Mouse (Mus musculus) liver, embryonic 13.5 days (tissue): Measurements from ENCODE around the gene Utrn. TPM values are rescaled to one million over a fixed set of nuclear protein-coding genes. Genes with fewer than 3 reads are reported as not detected.

Source experiments
- ATAC-seq: fragments of 200-750 bp; cut with Nextera tagmentation; 2 replicates; pipeline ENCODE4 v1.8.0; 2017; ENCODE audit warnings: low read depth, mild to moderate bottlenecking, moderate number of reproducible peaks, moderate library complexity
- DNase-seq: peaks from one replicate; pipeline ENCODE4 v3.0.0; 2022
- H3K27ac ChIP-seq: fragments of 300-500 bp; sonication (generic); 2 replicates; pipeline ENCODE4 v1.5.1; 2015; ENCODE audit warnings: moderate library complexity, mild to moderate bottlenecking, inconsistent platforms
- H3K27me3 ChIP-seq: fragments of 300-500 bp; sonication (generic); 2 replicates; pipeline ENCODE4 v1.6.1; 2015; ENCODE audit warnings: mild to moderate bottlenecking, inconsistent platforms
- H3K36me3 ChIP-seq: fragments of 300-500 bp; sonication (generic); 2 replicates; pipeline ENCODE4 v1.6.1; 2015; ENCODE audit warnings: mild to moderate bottlenecking, inconsistent platforms
- H3K4me1 ChIP-seq: fragments of 300-500 bp; sonication (generic); replicated peaks from 2 replicates; pipeline ENCODE4 v1.6.1; 2015; ENCODE audit warnings: inconsistent platforms
- H3K4me2 ChIP-seq: fragments of 300-500 bp; sonication (generic); 2 replicates; pipeline ENCODE4 v1.6.1; 2015; ENCODE audit warnings: inconsistent platforms, mild to moderate bottlenecking, moderate library complexity
- H3K4me3 ChIP-seq: fragments of 300-500 bp; sonication (generic); replicated peaks from 2 replicates; pipeline ENCODE4 v1.5.1; 2015; ENCODE audit warnings: mild to moderate bottlenecking, inconsistent platforms
- H3K9ac ChIP-seq: fragments of 300-500 bp; sonication (generic); 2 replicates; pipeline ENCODE4 v1.6.1; 2015; ENCODE audit warnings: mild to moderate bottlenecking, inconsistent platforms
- H3K9me3 ChIP-seq: fragments of 300-500 bp; sonication (generic); replicated peaks from 2 replicates; pipeline ENCODE4 v1.6.1; 2016; ENCODE audit warnings: inconsistent platforms
- WGBS: fragments of 180-500 bp; shearing (Covaris S2); methylation state at CpG from one replicate; pipeline ENCODE4 v1.1.7; 2015; ENCODE audit not compliant: insufficient replicate concordance; 5-methylcytosine and 5-hydroxymethylcytosine counted together
- polyA plus RNA-seq: library from polyadenylated mRNA; unstranded; fragments of >200 nt; fragmentation: Nextera tagmentation; extraction: Ambion mirVana; gene quantifications from 2 replicates; pipeline ENCODE4 v1.2.1, GENCODE M21; 2015

Gene Utrn
- polyA plus RNA-seq, 1 experiment from 2014 or later, result 9.2 TPM

GRCm38 (mm10) chr10:12832163-12832562, 37.0 kb downstream of the Utrn start:
- Histone ChIP-seq H3K4me3 (no peak overlapping the region), H3K27me3 (no peaks in the 10 kb centered on the region), H3K9ac (no peak overlapping the region), H3K36me3 (no peaks in the 10 kb centered on the region), H3K27ac (no peak overlapping the region), H3K9me3 (no peaks in the 10 kb centered on the region), H3K4me2 (no peak overlapping the region), H3K4me1 (peaks cover 28% of the 10 kb centered on the region)
- DNase-seq (no peak), ATAC-seq (no peak)
- WGBS, result 33% methylated on average over 8 of the region's 8 CpGs

DNA sequence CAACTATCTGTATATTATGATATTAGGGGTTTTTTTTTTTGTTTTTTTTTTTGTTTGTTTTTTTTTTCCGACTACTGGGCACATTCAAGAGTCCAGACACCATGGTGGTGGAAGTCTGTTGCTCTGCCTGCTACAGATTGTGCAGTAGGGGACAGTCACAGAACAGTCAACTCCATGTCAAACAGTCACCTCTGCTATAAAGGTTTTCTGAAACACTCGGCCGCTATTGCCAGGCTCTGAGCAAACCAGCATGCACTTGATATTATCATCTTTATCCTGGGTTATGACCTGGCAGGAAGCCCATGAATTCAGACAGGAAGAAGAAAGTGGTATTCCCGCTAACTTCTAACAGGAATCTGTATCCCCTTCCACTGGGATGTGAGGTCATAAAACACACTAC, 41.4 kb downstream of the Utrn start:
- no peak for ATAC-seq
- H3K4me1 ChIP-seq, result peaks cover 28% of the 10 kb centered on the region
- H3K27me3 ChIP-seq, result no peaks in the 10 kb centered on the region
- no peak for DNase-seq
- 62% methylated on average over 4 of the region's 4 CpGs for WGBS
- no peaks in the 10 kb centered on the region for H3K36me3 ChIP-seq
- H3K4me2 ChIP-seq, result no peak overlapping the region
- H3K9ac ChIP-seq, result no peak overlapping the region
- no peak overlapping the region for H3K27ac ChIP-seq
- no peak overlapping the region for H3K4me3 ChIP-seq
- no peaks in the 10 kb centered on the region for H3K9me3 ChIP-seq

DNA sequence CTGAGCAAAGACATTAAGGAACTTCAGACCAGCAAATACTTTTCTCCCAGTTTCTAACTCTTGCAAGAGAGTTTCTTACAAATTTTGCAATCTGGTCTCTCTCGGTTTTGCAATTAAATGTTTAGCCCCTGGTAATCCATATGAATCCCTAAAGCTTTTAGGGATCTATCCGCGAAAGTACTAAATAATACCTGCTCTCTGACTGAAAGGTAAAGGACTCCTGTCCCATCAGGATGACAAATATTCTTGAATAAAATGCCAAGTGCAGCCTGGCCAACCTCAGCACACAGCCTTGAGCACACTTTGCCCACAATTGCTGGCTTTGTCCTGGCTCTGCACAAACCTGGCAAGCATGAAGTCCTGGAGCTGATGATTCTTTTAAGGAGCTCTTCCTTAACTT, 41.9 kb downstream of the Utrn start:
- H3K4me1 ChIP-seq, result peaks cover 24% of the 10 kb centered on the region
- H3K9me3 ChIP-seq, result no peaks in the 10 kb centered on the region
- H3K4me2 ChIP-seq, result no peak overlapping the region
- WGBS, result 62% methylated on average over 3 of the region's 3 CpGs
- H3K27ac ChIP-seq, result no peak overlapping the region
- DNase-seq (no peak), ATAC-seq (no peak)
- H3K27me3 ChIP-seq, result no peaks in the 10 kb centered on the region
- H3K9ac ChIP-seq, result no peak overlapping the region
- no peaks in the 10 kb centered on the region for H3K36me3 ChIP-seq
- no peak overlapping the region for H3K4me3 ChIP-seq

- Histone ChIP-seq H3K4me1 (peaks cover 21% of the 10 kb centered on the region), H3K4me3 (no peak overlapping the region), H3K27ac (no peak overlapping the region), H3K27me3 (no peaks in the 10 kb centered on the region), H3K9ac (no peak overlapping the region), H3K4me2 (no peak overlapping the region), H3K9me3 (no peaks in the 10 kb centered on the region), H3K36me3 (no peaks in the 10 kb centered on the region)
- peak; percentile 71 for ATAC-seq
- DNase-seq, result peak; percentile 20
- WGBS, result 36% methylated on average over 6 of the region's 6 CpGs
Observed at GRCm38 (mm10) chr10:12826760-12827281, 42.3 kb downstream of the Utrn start.

- no peak overlapping the region for H3K4me3 ChIP-seq
- no peak overlapping the region for H3K9ac ChIP-seq
- no peak overlapping the region for H3K4me2 ChIP-seq
- peaks cover 19% of the 10 kb centered on the region for H3K4me1 ChIP-seq
- ATAC-seq (no peak), DNase-seq (no peak)
- WGBS, result 42% methylated on average over 4 of the region's 4 CpGs
- H3K27ac ChIP-seq, result no peak overlapping the region
- no peaks in the 10 kb centered on the region for H3K9me3 ChIP-seq
- no peaks in the 10 kb centered on the region for H3K36me3 ChIP-seq
- no peaks in the 10 kb centered on the region for H3K27me3 ChIP-seq
Observed at GRCm38 (mm10) chr10:12824386-12824785, 44.8 kb downstream of the Utrn start.

- no peak for ATAC-seq
- H3K4me2 ChIP-seq, result no peak overlapping the region
- H3K27ac ChIP-seq, result no peak overlapping the region
- no peak overlapping the region for H3K9ac ChIP-seq
- no peaks in the 10 kb centered on the region for H3K27me3 ChIP-seq
- 67% methylated on average over 15 of the region's 15 CpGs for WGBS
- H3K9me3 ChIP-seq, result no peaks in the 10 kb centered on the region
- DNase-seq, result no peak
- H3K36me3 ChIP-seq, result no peaks in the 10 kb centered on the region
- no peak overlapping the region for H3K4me3 ChIP-seq
- H3K4me1 ChIP-seq, result peaks cover 19% of the 10 kb centered on the region
Observed at GRCm38 (mm10) chr10:12823437-12824219, 45.5 kb downstream of the Utrn start.

GRCm38 (mm10) chr10:12820978-12821735, 48.0 kb downstream of the Utrn start:
- no peaks in the 10 kb centered on the region for H3K27me3 ChIP-seq
- peaks cover 13% of the 10 kb centered on the region for H3K4me1 ChIP-seq
- no peaks in the 10 kb centered on the region for H3K36me3 ChIP-seq
- no peaks in the 10 kb centered on the region for H3K9me3 ChIP-seq
- H3K27ac ChIP-seq, result no peak overlapping the region
- H3K4me2 ChIP-seq, result no peak overlapping the region
- H3K4me3 ChIP-seq, result no peak overlapping the region
- ATAC-seq (no peak), DNase-seq (no peak)
- no peak overlapping the region for H3K9ac ChIP-seq
- WGBS, result 65% methylated on average over 13 of the region's 13 CpGs

DNA sequence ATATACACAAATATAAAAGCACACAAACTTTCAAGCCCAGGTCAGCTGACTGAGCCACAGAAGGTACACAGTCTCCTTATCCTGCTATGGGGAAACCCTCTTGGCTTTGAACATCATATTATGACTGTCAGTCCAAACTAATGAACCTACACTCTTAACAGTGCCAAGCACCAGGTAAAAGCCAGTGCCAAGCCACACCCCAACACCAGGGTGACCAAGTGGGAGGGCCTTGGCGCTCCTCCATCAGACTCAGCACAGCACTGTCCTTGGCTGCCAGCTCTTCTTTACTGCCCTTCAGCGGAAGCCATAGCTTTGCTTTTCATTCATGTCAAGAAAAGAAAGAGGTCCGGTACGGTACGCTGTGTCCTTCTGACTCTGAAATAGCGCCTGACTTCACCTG, 51.8 kb downstream of the Utrn start:
- ATAC-seq, result no peak
- Histone ChIP-seq H3K36me3 (no peaks in the 10 kb centered on the region), H3K4me2 (no peak overlapping the region), H3K4me3 (no peak overlapping the region), H3K9ac (no peak overlapping the region), H3K4me1 (peaks cover 49% of the 10 kb centered on the region), H3K9me3 (no peaks in the 10 kb centered on the region), H3K27ac (no peak overlapping the region), H3K27me3 (no peaks in the 10 kb centered on the region)
- no peak for DNase-seq
- 85% methylated on average over 6 of the region's 6 CpGs for WGBS

GRCm38 (mm10) chr10:12816530-12816929, 52.6 kb downstream of the Utrn start:
- no peaks in the 10 kb centered on the region for H3K9me3 ChIP-seq
- no peak for ATAC-seq
- no peak for DNase-seq
- H3K27ac ChIP-seq, result no peak overlapping the region
- H3K27me3 ChIP-seq, result no peaks in the 10 kb centered on the region
- no peak overlapping the region for H3K4me2 ChIP-seq
- H3K4me1 ChIP-seq, result peaks cover 57% of the 10 kb centered on the region
- no peaks in the 10 kb centered on the region for H3K36me3 ChIP-seq
- H3K9ac ChIP-seq, result no peak overlapping the region
- 79% methylated on average over 6 of the region's 6 CpGs for WGBS
- H3K4me3 ChIP-seq, result no peak overlapping the region

- H3K4me3 ChIP-seq, result no peak overlapping the region
- H3K4me2 ChIP-seq, result peak overlapping the region; percentile 67
- peak overlapping the region; percentile 69; the same call in 1 of the 2 replicates for H3K9ac ChIP-seq
- peak; percentile 66 for DNase-seq
- 28% methylated on average over 7 of the region's 7 CpGs for WGBS
- peak overlapping the region; percentile 92 for H3K27ac ChIP-seq
- peak; percentile 85 for ATAC-seq
- peaks cover 76% of the 10 kb centered on the region for H3K4me1 ChIP-seq
- no peaks in the 10 kb centered on the region for H3K36me3 ChIP-seq
- H3K9me3 ChIP-seq, result no peaks in the 10 kb centered on the region
- H3K27me3 ChIP-seq, result no peaks in the 10 kb centered on the region
Observed at GRCm38 (mm10) chr10:12814411-12814810, 54.8 kb downstream of the Utrn start.

- Histone ChIP-seq H3K27ac (peak overlapping the region; percentile 92), H3K4me1 (peaks cover 76% of the 10 kb centered on the region), H3K4me2 (peak overlapping the region; percentile 67), H3K9me3 (no peaks in the 10 kb centered on the region), H3K4me3 (peak overlapping the region; percentile 44; the same call in 1 of the 2 replicates), H3K36me3 (no peaks in the 10 kb centered on the region), H3K27me3 (no peaks in the 10 kb centered on the region), H3K9ac (peak overlapping the region; percentile 69; the same call in 1 of the 2 replicates)
- DNase-seq (no peak), ATAC-seq (no peak)
- 32% methylated on average over 4 of the region's 4 CpGs for WGBS
Observed at GRCm38 (mm10) chr10:12813881-12814280, 55.3 kb downstream of the Utrn start.
